7 mouse cellular contexts compared by ENCODE assay signal in the genomic region with DNA sequence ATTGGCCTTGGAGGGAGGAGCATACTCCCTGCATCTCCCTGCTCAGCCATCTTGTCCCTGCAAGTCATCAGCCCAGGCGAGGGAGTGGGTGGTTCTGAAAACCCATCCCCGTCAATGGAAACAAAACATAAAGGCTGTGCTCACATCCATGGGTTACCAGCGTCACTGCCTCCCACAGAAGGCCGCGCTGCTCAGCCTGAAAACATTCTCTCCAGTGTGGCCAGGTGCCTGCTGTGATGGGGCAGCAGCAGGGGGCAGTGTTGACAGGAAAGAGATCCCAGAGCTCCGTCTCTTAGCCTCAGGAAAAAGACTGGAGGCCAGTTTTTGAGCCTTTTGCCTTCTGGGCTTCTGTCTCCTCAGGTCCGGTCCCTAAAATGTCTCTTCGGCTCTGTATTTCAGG.
DNase-seq lines count a peak whose midpoint lies in the region; ATAC-seq lines count a peak whose summit lies in the region.

No protein-coding gene starts in this region.

- H3K27me3 ChIP-seq in intestine, embryonic 15.5 days (replicated peaks): no peaks in the 10 kb centered on the region
- H3K27me3 ChIP-seq in midbrain, embryonic 10.5 days (ENCODE audit: low read depth, poor library complexity, severe bottlenecking): no peaks in the 10 kb centered on the region

- H3K4me2 ChIP-seq in intestine, embryonic 15.5 days (replicated peaks): no peak overlapping the region

- peak; percentile 42 for ATAC-seq in intestine, embryonic 15.5 days

- peaks cover 66% of the 10 kb centered on the region for H3K4me1 ChIP-seq in intestine, embryonic 15.5 days (replicated peaks)
- peaks cover 98% of the 10 kb centered on the region for H3K4me1 ChIP-seq in midbrain, embryonic 10.5 days

- no peaks in the 10 kb centered on the region for H3K9me3 ChIP-seq in intestine, embryonic 15.5 days
- no peaks in the 10 kb centered on the region for H3K9me3 ChIP-seq in midbrain, embryonic 10.5 days (replicated peaks)

- no peak overlapping the region for H3K4me3 ChIP-seq in intestine, embryonic 15.5 days (replicated peaks)
- no peak overlapping the region for H3K4me3 ChIP-seq in midbrain, embryonic 10.5 days

- intact Hi-C loops in gastrocnemius, postnatal 36 days (cut with DNase I): loop anchor here (2.0 to 10.0 kb wide), 4 partner anchors 41 to 318 kb away; no protein-coding TSS in a partner anchor
- intact Hi-C loops in left cerebral cortex, postnatal 14 days (cut with DNase I): loop anchor here (5.0 kb wide), 2 partner anchors 164 to 269 kb away; a partner anchor contains a TSS

- no peak overlapping the region for H3K9ac ChIP-seq in intestine, embryonic 15.5 days

- WGBS in intestine, embryonic 15.5 days: 34% methylated on average over 8 of the region's 8 CpGs
- 18% methylated on average over 8 of the region's 8 CpGs for WGBS in midbrain, embryonic 10.5 days

- peak; percentile 87 for DNase-seq in T-cell, adult 2 months (ENCODE audit: low spot score)
- DNase-seq in embryo, embryonic 10 days (ENCODE audit: low spot score): peak; percentile 80
- DNase-seq in gastrocnemius, postnatal 36 days: peak; percentile 70 to 71
- DNase-seq in left cerebral cortex, postnatal 14 days (ENCODE audit: low spot score in 2 of 2): peak; percentile 59 to 69
- DNase-seq in midbrain, embryonic 10.5 days (ENCODE audit: low spot score): peak; percentile 60
- DNase-seq in spleen, adult 12 weeks (ENCODE audit: low spot score): peak; percentile 22

- H3K27ac ChIP-seq in intestine, embryonic 15.5 days: peak overlapping the region; percentile 73
- H3K27ac ChIP-seq in midbrain, embryonic 10.5 days (replicated peaks): peak overlapping the region; percentile 67

- H3K36me3 ChIP-seq in intestine, embryonic 15.5 days: no peaks in the 10 kb centered on the region
- H3K36me3 ChIP-seq in midbrain, embryonic 10.5 days: no peaks in the 10 kb centered on the region

Comparison
In these comparisons a context has a peak if more than half of its experiments do, and no peak if none do; other contexts are left out.
1. DNase-seq: peak in every context shown above with its lines; median percentile 87 in T-cell, adult 2 months; 80 in embryo, embryonic 10 days; 70 in gastrocnemius, postnatal 36 days; 64 in left cerebral cortex, postnatal 14 days; 60 in midbrain, embryonic 10.5 days; 22 in spleen, adult 12 weeks.